Mouse (Mus musculus) E14TG2a.4 (cell line): ENCODE data around the gene Trank1.

Experiments
- CTCF ChIP-seq: conservative IDR thresholded peaks from 2 replicates; pipeline ENCODE4 v1.5.1; 2014; ENCODE audit warnings: low read length
- NANOG ChIP-seq: IDR thresholded peaks from 2 replicates; pipeline ENCODE4 v1.6.1; 2014; ENCODE audit warnings: borderline replicate concordance, low read length, mixed read lengths
- POU5F1 ChIP-seq: IDR thresholded peaks from 2 replicates; pipeline ENCODE4 v1.6.1; 2014; ENCODE audit warnings: low read length, borderline replicate concordance

DNA sequence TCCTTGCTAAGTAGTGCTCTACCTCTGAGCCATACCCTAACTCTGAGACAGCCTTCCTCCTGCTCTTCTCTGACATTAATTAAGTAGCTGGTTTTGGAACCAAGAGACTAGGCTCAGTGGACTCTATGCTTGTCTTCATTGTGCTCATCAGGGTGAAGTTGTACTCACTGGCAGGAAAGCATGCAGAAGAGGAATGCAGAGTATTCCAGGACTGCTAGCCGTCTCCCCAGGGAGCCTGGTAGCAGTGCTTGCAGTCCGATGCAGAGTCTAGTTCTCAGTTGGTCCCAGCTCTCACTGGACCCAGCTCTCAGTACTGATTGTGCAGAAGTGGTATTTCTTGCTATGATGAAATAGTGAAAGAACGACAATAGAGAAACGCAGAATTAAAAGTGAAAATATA is 43.5 kb downstream of the Trank1 start:
- TF ChIP-seq CTCF, result no peak
- TF ChIP-seq NANOG, result no peak
- no peak for TF ChIP-seq POU5F1
